Mouse (Mus musculus): ENCODE data around the gene Ddah1. TPM values are rescaled to one million over a fixed set of nuclear protein-coding genes. Genes with fewer than 3 reads are reported as not detected.

Ddah1 gene
- polyA plus RNA-seq, 1 experiment from 2014 or later = 73.5 TPM

- peak overlapping the region; percentile 35; the same call in 1 of the 2 replicates for H3K27ac ChIP-seq (ENCODE audit: low read length)
- H3K9ac ChIP-seq (replicated peaks; ENCODE audit: low read length) = 0 out of 2 replicates have a peak overlapping the region, but pooled peaks have one; percentile 12
- H3K4me2 ChIP-seq (replicated peaks; ENCODE audit: low read depth, low read length) = no peak overlapping the region
- H3K4me1 ChIP-seq (ENCODE audit: insufficient read depth, low read length) = peaks cover 46% of the 10 kb centered on the region
- WGBS = 26% methylated on average over 5 of the region's 5 CpGs
- no peak for ATAC-seq (ENCODE audit: low FRiP score, low TSS enrichment)
- no peaks in the 10 kb centered on the region for H3K27me3 ChIP-seq (ENCODE audit: insufficient read depth, low read length)
- no peak overlapping the region for H3K4me3 ChIP-seq (ENCODE audit: low read length)
- H3K36me3 ChIP-seq (ENCODE audit: insufficient read depth, low read length) = no peaks in the 10 kb centered on the region
- no peaks in the 10 kb centered on the region for H3K9me3 ChIP-seq (ENCODE audit: low read length)
Observed at GRCm38 (mm10) chr3:145779279-145779973, 21.0 kb downstream of the Ddah1 start.

GRCm38 (mm10) chr3:145780784-145781442 lies 22.4 kb downstream of the Ddah1 start:
- no peaks in the 10 kb centered on the region for H3K27me3 ChIP-seq (ENCODE audit: insufficient read depth, low read length)
- no peak overlapping the region for H3K4me3 ChIP-seq (ENCODE audit: low read length)
- peaks cover 51% of the 10 kb centered on the region for H3K4me1 ChIP-seq (ENCODE audit: insufficient read depth, low read length)
- peak overlapping the region; percentile 88 for H3K27ac ChIP-seq (ENCODE audit: low read length)
- peak; percentile 91 for ATAC-seq (ENCODE audit: low FRiP score, low TSS enrichment)
- no peaks in the 10 kb centered on the region for H3K9me3 ChIP-seq (ENCODE audit: low read length)
- H3K9ac ChIP-seq (replicated peaks; ENCODE audit: low read length) = no peak overlapping the region
- H3K36me3 ChIP-seq (ENCODE audit: insufficient read depth, low read length) = no peaks in the 10 kb centered on the region
- 0 out of 2 replicates have a peak overlapping the region, but pooled peaks have one; percentile 22 for H3K4me2 ChIP-seq (replicated peaks; ENCODE audit: low read depth, low read length)
- 55% methylated on average over 14 of the region's 14 CpGs for WGBS

- Histone ChIP-seq H3K36me3 (ENCODE audit: insufficient read depth, low read length) (no peaks in the 10 kb centered on the region), H3K27me3 (ENCODE audit: insufficient read depth, low read length) (no peaks in the 10 kb centered on the region), H3K4me2 (replicated peaks; ENCODE audit: low read depth, low read length) (no peak overlapping the region), H3K27ac (ENCODE audit: low read length) (peak overlapping the region; percentile 37; the same call in 1 of the 2 replicates), H3K9me3 (ENCODE audit: low read length) (no peaks in the 10 kb centered on the region), H3K4me1 (ENCODE audit: insufficient read depth, low read length) (peaks cover 36% of the 10 kb centered on the region), H3K9ac (replicated peaks; ENCODE audit: low read length) (no peak overlapping the region), H3K4me3 (ENCODE audit: low read length) (no peak overlapping the region)
- ATAC-seq (ENCODE audit: low FRiP score, low TSS enrichment) = no peak
- 25% methylated on average over 7 of the region's 7 CpGs for WGBS
Observed at GRCm38 (mm10) chr3:145785244-145785643, 26.8 kb downstream of the Ddah1 start.

GRCm38 (mm10) chr3:145787303-145787702 lies 28.8 kb downstream of the Ddah1 start:
- WGBS = 73% methylated on average over 9 of the region's 9 CpGs
- H3K4me1 ChIP-seq (ENCODE audit: insufficient read depth, low read length) = peaks cover 37% of the 10 kb centered on the region
- H3K27ac ChIP-seq (ENCODE audit: low read length) = no peak overlapping the region
- ATAC-seq (ENCODE audit: low FRiP score, low TSS enrichment) = no peak
- no peaks in the 10 kb centered on the region for H3K36me3 ChIP-seq (ENCODE audit: insufficient read depth, low read length)
- no peak overlapping the region for H3K4me2 ChIP-seq (replicated peaks; ENCODE audit: low read depth, low read length)
- no peaks in the 10 kb centered on the region for H3K9me3 ChIP-seq (ENCODE audit: low read length)
- no peaks in the 10 kb centered on the region for H3K27me3 ChIP-seq (ENCODE audit: insufficient read depth, low read length)
- no peak overlapping the region for H3K9ac ChIP-seq (replicated peaks; ENCODE audit: low read length)
- H3K4me3 ChIP-seq (ENCODE audit: low read length) = no peak overlapping the region

- H3K4me1 ChIP-seq (ENCODE audit: insufficient read depth, low read length) = peaks cover 35% of the 10 kb centered on the region
- H3K27me3 ChIP-seq (ENCODE audit: insufficient read depth, low read length) = no peaks in the 10 kb centered on the region
- ATAC-seq (ENCODE audit: low FRiP score, low TSS enrichment) = no peak
- WGBS = 91% methylated on average over 7 of the region's 7 CpGs
- H3K9ac ChIP-seq (replicated peaks; ENCODE audit: low read length) = no peak overlapping the region
- no peaks in the 10 kb centered on the region for H3K36me3 ChIP-seq (ENCODE audit: insufficient read depth, low read length)
- H3K4me3 ChIP-seq (ENCODE audit: low read length) = no peak overlapping the region
- H3K9me3 ChIP-seq (ENCODE audit: low read length) = no peaks in the 10 kb centered on the region
- no peak overlapping the region for H3K27ac ChIP-seq (ENCODE audit: low read length)
- no peak overlapping the region for H3K4me2 ChIP-seq (replicated peaks; ENCODE audit: low read depth, low read length)
Observed at GRCm38 (mm10) chr3:145789114-145789513, 30.6 kb downstream of the Ddah1 start.

GRCm38 (mm10) chr3:145790233-145790632 lies 31.8 kb downstream of the Ddah1 start:
- Histone ChIP-seq H3K9me3 (ENCODE audit: low read length) (no peaks in the 10 kb centered on the region), H3K27ac (ENCODE audit: low read length) (peak overlapping the region; percentile 39), H3K36me3 (ENCODE audit: insufficient read depth, low read length) (no peaks in the 10 kb centered on the region), H3K9ac (replicated peaks; ENCODE audit: low read length) (no peak overlapping the region), H3K4me2 (replicated peaks; ENCODE audit: low read depth, low read length) (no peak overlapping the region), H3K4me1 (ENCODE audit: insufficient read depth, low read length) (peaks cover 25% of the 10 kb centered on the region), H3K4me3 (ENCODE audit: low read length) (no peak overlapping the region), H3K27me3 (ENCODE audit: insufficient read depth, low read length) (no peaks in the 10 kb centered on the region)
- WGBS = 35% methylated on average over 3 of the region's 3 CpGs
- peak; percentile 85 for ATAC-seq (ENCODE audit: low FRiP score, low TSS enrichment)

- H3K36me3 ChIP-seq (ENCODE audit: insufficient read depth, low read length) = no peaks in the 10 kb centered on the region
- H3K9me3 ChIP-seq (ENCODE audit: low read length) = no peaks in the 10 kb centered on the region
- H3K4me3 ChIP-seq (ENCODE audit: low read length) = no peak overlapping the region
- H3K4me1 ChIP-seq (ENCODE audit: insufficient read depth, low read length) = peaks cover 22% of the 10 kb centered on the region
- H3K27me3 ChIP-seq (ENCODE audit: insufficient read depth, low read length) = no peaks in the 10 kb centered on the region
- WGBS = 77% methylated on average over 4 of the region's 4 CpGs
- no peak overlapping the region for H3K27ac ChIP-seq (ENCODE audit: low read length)
- no peak overlapping the region for H3K9ac ChIP-seq (replicated peaks; ENCODE audit: low read length)
- H3K4me2 ChIP-seq (replicated peaks; ENCODE audit: low read depth, low read length) = no peak overlapping the region
- ATAC-seq (ENCODE audit: low FRiP score, low TSS enrichment) = peak; percentile 43; the same call in 1 of the 2 replicates
Observed at GRCm38 (mm10) chr3:145790709-145791108, 32.2 kb downstream of the Ddah1 start.

GRCm38 (mm10) chr3:145794355-145794754 lies 35.9 kb downstream of the Ddah1 start:
- H3K9ac ChIP-seq (replicated peaks; ENCODE audit: low read length) = no peak overlapping the region
- H3K36me3 ChIP-seq (ENCODE audit: insufficient read depth, low read length) = no peaks in the 10 kb centered on the region
- no peak overlapping the region for H3K27ac ChIP-seq (ENCODE audit: low read length)
- no peaks in the 10 kb centered on the region for H3K9me3 ChIP-seq (ENCODE audit: low read length)
- H3K4me2 ChIP-seq (replicated peaks; ENCODE audit: low read depth, low read length) = no peak overlapping the region
- no peak overlapping the region for H3K4me3 ChIP-seq (ENCODE audit: low read length)
- no peak for ATAC-seq (ENCODE audit: low FRiP score, low TSS enrichment)
- no peaks in the 10 kb centered on the region for H3K27me3 ChIP-seq (ENCODE audit: insufficient read depth, low read length)
- WGBS = 84% methylated on average over 10 of the region's 10 CpGs
- peaks cover 45% of the 10 kb centered on the region for H3K4me1 ChIP-seq (ENCODE audit: insufficient read depth, low read length)

GRCm38 (mm10) chr3:145795896-145796295 lies 37.4 kb downstream of the Ddah1 start:
- 82% methylated on average over 7 of the region's 7 CpGs for WGBS
- Histone ChIP-seq H3K4me2 (replicated peaks; ENCODE audit: low read depth, low read length) (no peak overlapping the region), H3K4me3 (ENCODE audit: low read length) (no peak overlapping the region), H3K4me1 (ENCODE audit: insufficient read depth, low read length) (peaks cover 41% of the 10 kb centered on the region), H3K9me3 (ENCODE audit: low read length) (no peaks in the 10 kb centered on the region), H3K9ac (replicated peaks; ENCODE audit: low read length) (no peak overlapping the region), H3K27me3 (ENCODE audit: insufficient read depth, low read length) (no peaks in the 10 kb centered on the region), H3K36me3 (ENCODE audit: insufficient read depth, low read length) (no peaks in the 10 kb centered on the region), H3K27ac (ENCODE audit: low read length) (no peak overlapping the region)
- no peak for ATAC-seq (ENCODE audit: low FRiP score, low TSS enrichment)

- Histone ChIP-seq H3K36me3 (ENCODE audit: insufficient read depth, low read length) (no peaks in the 10 kb centered on the region), H3K9ac (replicated peaks; ENCODE audit: low read length) (peak overlapping the region; percentile 43; the same call in 1 of the 2 replicates), H3K9me3 (ENCODE audit: low read length) (no peaks in the 10 kb centered on the region), H3K4me1 (ENCODE audit: insufficient read depth, low read length) (peaks cover 29% of the 10 kb centered on the region), H3K27me3 (ENCODE audit: insufficient read depth, low read length) (no peaks in the 10 kb centered on the region), H3K4me2 (replicated peaks; ENCODE audit: low read depth, low read length) (no peak overlapping the region), H3K4me3 (ENCODE audit: low read length) (no peak overlapping the region), H3K27ac (ENCODE audit: low read length) (peak overlapping the region; percentile 89)
- ATAC-seq (ENCODE audit: low FRiP score, low TSS enrichment) = no peak
- 51% methylated on average over 10 of the region's 10 CpGs for WGBS
Observed at GRCm38 (mm10) chr3:145798042-145798441, 39.6 kb downstream of the Ddah1 start.

Data from kidney, embryonic 16.5 days (tissue).